Mouse (Mus musculus): ENCODE measurements around the gene Gm13420.

GRCm38 (mm10) chr2:29713501-29713900, 38.0 kb downstream of the Gm13420 start:
- TF ChIP-seq POLR2A (IDR thresholded peaks at IDR 0.05; ENCODE audit: low read depth, low read length): no peak
- no peak for TF ChIP-seq CTCF (conservative IDR thresholded peaks at IDR 0.05; ENCODE audit: insufficient read depth, insufficient read length, low read depth, low read length)
